Mouse (Mus musculus): Measurements from ENCODE around the gene Gabrd. TPM values are rescaled to one million over a fixed set of nuclear protein-coding genes. Genes with fewer than 3 reads are reported as not detected.
"Not testable (repeated sequence)": the region's sequence is repeated elsewhere in the genome, so short reads cannot be mapped to it uniquely, and the experiment has no call there.

The Gabrd gene
- polyA plus RNA-seq (2015; fragmentation: Nextera tagmentation; extraction: Ambion mirVana): 0.46 and 0.50 TPM in 2 replicates

GRCm38 (mm10) chr4:155397511-155398221 is at the start of gene Gabrd:
Gabrd (minus strand) TSS chr4:155398112.
- peak; percentile 54; the same call in 1 of the 2 replicates for ATAC-seq
- Histone ChIP-seq H3K27ac (ENCODE audit: low read depth, low read length) (no peak within 1 kb of the TSS), H3K9me3 (ENCODE audit: control insufficient read depth, low read length) (no peaks in the 10 kb centered on the region), H3K9ac (ENCODE audit: low read depth, low read length) (peak within 1 kb of the TSS; percentile 57), H3K36me3 (ENCODE audit: control insufficient read depth, insufficient read depth, low read length) (no peaks in the 10 kb centered on the region), H3K27me3 (replicated peaks; ENCODE audit: control insufficient read depth, insufficient read depth, low read length) (peaks cover 32% of the 10 kb centered on the region), H3K4me1 (ENCODE audit: control insufficient read depth, insufficient read depth, low read depth, low read length) (peaks cover 7% of the 10 kb centered on the region; the same call in 1 of the 2 replicates), H3K4me2 (ENCODE audit: low read length) (peak within 1 kb of the TSS; percentile 87), H3K4me3 (ENCODE audit: low read length) (peak within 1 kb of the TSS; percentile 50)
- WGBS: under 1% methylated on average over 35 of the region's 57 CpGs

- H3K27ac ChIP-seq (ENCODE audit: low read depth, low read length): no peak overlapping the region
- 77% methylated on average over 3 of the region's 3 CpGs for WGBS
- no peaks in the 10 kb centered on the region for H3K9me3 ChIP-seq (ENCODE audit: control insufficient read depth, low read length)
- no peak overlapping the region for H3K9ac ChIP-seq (ENCODE audit: low read depth, low read length)
- H3K4me2 ChIP-seq (ENCODE audit: low read length): no peak overlapping the region
- H3K4me3 ChIP-seq (ENCODE audit: low read length): no peak overlapping the region
- no peak for ATAC-seq
- H3K27me3 ChIP-seq (replicated peaks; ENCODE audit: control insufficient read depth, insufficient read depth, low read length): no peaks in the 10 kb centered on the region
- no peaks in the 10 kb centered on the region for H3K4me1 ChIP-seq (ENCODE audit: control insufficient read depth, insufficient read depth, low read depth, low read length)
- no peaks in the 10 kb centered on the region for H3K36me3 ChIP-seq (ENCODE audit: control insufficient read depth, insufficient read depth, low read length)
These were observed 44.9 kb upstream of the Gabrd start for GRCm38 (mm10) chr4:155442808-155443207.

- ATAC-seq: no peak
- Histone ChIP-seq H3K4me3 (ENCODE audit: low read length) (no peak overlapping the region), H3K27me3 (replicated peaks; ENCODE audit: control insufficient read depth, insufficient read depth, low read length) (no peaks in the 10 kb centered on the region), H3K9ac (ENCODE audit: low read depth, low read length) (no peak overlapping the region), H3K36me3 (ENCODE audit: control insufficient read depth, insufficient read depth, low read length) (no peaks in the 10 kb centered on the region), H3K27ac (ENCODE audit: low read depth, low read length) (no peak overlapping the region), H3K4me2 (ENCODE audit: low read length) (no peak overlapping the region), H3K9me3 (ENCODE audit: control insufficient read depth, low read length) (no peaks in the 10 kb centered on the region), H3K4me1 (ENCODE audit: control insufficient read depth, insufficient read depth, low read depth, low read length) (no peaks in the 10 kb centered on the region)
- WGBS: 84% methylated on average over 5 of the region's 5 CpGs
These were observed 36.1 kb upstream of the Gabrd start for GRCm38 (mm10) chr4:155433993-155434392.

GRCm38 (mm10) chr4:155432358-155432757 is 34.4 kb upstream of the Gabrd start:
- Histone ChIP-seq H3K4me2 (ENCODE audit: low read length) (no peak overlapping the region), H3K9me3 (ENCODE audit: control insufficient read depth, low read length) (no peaks in the 10 kb centered on the region), H3K36me3 (ENCODE audit: control insufficient read depth, insufficient read depth, low read length) (no peaks in the 10 kb centered on the region), H3K4me1 (ENCODE audit: control insufficient read depth, insufficient read depth, low read depth, low read length) (no peaks in the 10 kb centered on the region), H3K27ac (ENCODE audit: low read depth, low read length) (no peak overlapping the region), H3K4me3 (ENCODE audit: low read length) (no peak overlapping the region), H3K27me3 (replicated peaks; ENCODE audit: control insufficient read depth, insufficient read depth, low read length) (no peaks in the 10 kb centered on the region), H3K9ac (ENCODE audit: low read depth, low read length) (no peak overlapping the region)
- no peak for ATAC-seq
- WGBS: 88% methylated on average over 6 of the region's 6 CpGs

GRCm38 (mm10) chr4:155429202-155429601 is 31.3 kb upstream of the Gabrd start:
- no peak for ATAC-seq
- WGBS: 90% methylated on average over 3 of the region's 3 CpGs
- Histone ChIP-seq H3K9me3 (ENCODE audit: control insufficient read depth, low read length) (no peaks in the 10 kb centered on the region), H3K36me3 (ENCODE audit: control insufficient read depth, insufficient read depth, low read length) (no peaks in the 10 kb centered on the region), H3K9ac (ENCODE audit: low read depth, low read length) (no peak overlapping the region), H3K4me1 (ENCODE audit: control insufficient read depth, insufficient read depth, low read depth, low read length) (no peaks in the 10 kb centered on the region), H3K4me3 (ENCODE audit: low read length) (no peak overlapping the region), H3K27ac (ENCODE audit: low read depth, low read length) (no peak overlapping the region), H3K4me2 (ENCODE audit: low read length) (no peak overlapping the region), H3K27me3 (replicated peaks; ENCODE audit: control insufficient read depth, insufficient read depth, low read length) (no peaks in the 10 kb centered on the region)

GRCm38 (mm10) chr4:155428442-155428841 is 30.5 kb upstream of the Gabrd start:
- Histone ChIP-seq H3K27me3 (replicated peaks; ENCODE audit: control insufficient read depth, insufficient read depth, low read length) (no peaks in the 10 kb centered on the region), H3K9me3 (ENCODE audit: control insufficient read depth, low read length) (no peaks in the 10 kb centered on the region), H3K4me1 (ENCODE audit: control insufficient read depth, insufficient read depth, low read depth, low read length) (no peaks in the 10 kb centered on the region), H3K36me3 (ENCODE audit: control insufficient read depth, insufficient read depth, low read length) (no peaks in the 10 kb centered on the region), H3K9ac (ENCODE audit: low read depth, low read length) (no peak overlapping the region), H3K4me2 (ENCODE audit: low read length) (no peak overlapping the region), H3K4me3 (ENCODE audit: low read length) (no peak overlapping the region), H3K27ac (ENCODE audit: low read depth, low read length) (no peak overlapping the region)
- ATAC-seq: no peak

GRCm38 (mm10) chr4:155426272-155426671 is 28.4 kb upstream of the Gabrd start:
- H3K9ac ChIP-seq (ENCODE audit: low read depth, low read length): no peak overlapping the region
- H3K9me3 ChIP-seq (ENCODE audit: control insufficient read depth, low read length): no peaks in the 10 kb centered on the region
- H3K4me2 ChIP-seq (ENCODE audit: low read length): no peak overlapping the region
- 82% methylated on average over 6 of the region's 6 CpGs for WGBS
- ATAC-seq: no peak
- no peak overlapping the region for H3K27ac ChIP-seq (ENCODE audit: low read depth, low read length)
- no peaks in the 10 kb centered on the region for H3K27me3 ChIP-seq (replicated peaks; ENCODE audit: control insufficient read depth, insufficient read depth, low read length)
- H3K4me1 ChIP-seq (ENCODE audit: control insufficient read depth, insufficient read depth, low read depth, low read length): no peaks in the 10 kb centered on the region
- H3K4me3 ChIP-seq (ENCODE audit: low read length): no peak overlapping the region
- H3K36me3 ChIP-seq (ENCODE audit: control insufficient read depth, insufficient read depth, low read length): no peaks in the 10 kb centered on the region

GRCm38 (mm10) chr4:155423988-155424387 is 26.1 kb upstream of the Gabrd start:
- H3K4me3 ChIP-seq (ENCODE audit: low read length): no peak overlapping the region
- H3K4me2 ChIP-seq (ENCODE audit: low read length): no peak overlapping the region
- no peak overlapping the region for H3K9ac ChIP-seq (ENCODE audit: low read depth, low read length)
- H3K36me3 ChIP-seq (ENCODE audit: control insufficient read depth, insufficient read depth, low read length): no peaks in the 10 kb centered on the region
- no peaks in the 10 kb centered on the region for H3K4me1 ChIP-seq (ENCODE audit: control insufficient read depth, insufficient read depth, low read depth, low read length)
- H3K9me3 ChIP-seq (ENCODE audit: control insufficient read depth, low read length): no peaks in the 10 kb centered on the region
- no peaks in the 10 kb centered on the region for H3K27me3 ChIP-seq (replicated peaks; ENCODE audit: control insufficient read depth, insufficient read depth, low read length)
- 79% methylated on average over 5 of the region's 5 CpGs for WGBS
- no peak overlapping the region for H3K27ac ChIP-seq (ENCODE audit: low read depth, low read length)
- ATAC-seq: no peak

- not testable (repeated sequence) for H3K36me3 ChIP-seq (ENCODE audit: control insufficient read depth, insufficient read depth, low read length); H3K27me3 ChIP-seq (replicated peaks; ENCODE audit: control insufficient read depth, insufficient read depth, low read length); H3K4me3 ChIP-seq (ENCODE audit: low read length); H3K9ac ChIP-seq (ENCODE audit: low read depth, low read length); H3K27ac ChIP-seq (ENCODE audit: low read depth, low read length); H3K9me3 ChIP-seq (ENCODE audit: control insufficient read depth, low read length); ATAC-seq; H3K4me2 ChIP-seq (ENCODE audit: low read length); H3K4me1 ChIP-seq (ENCODE audit: control insufficient read depth, insufficient read depth, low read depth, low read length)
- 90% methylated on average over 20 of the region's 30 CpGs for WGBS
These were observed 23.8 kb upstream of the Gabrd start for GRCm38 (mm10) chr4:155421412-155422370.

All from hindbrain, embryonic 16.5 days (tissue).